Mouse (Mus musculus): Measurements from ENCODE around the gene Rasgef1a. TPM values are rescaled to one million over a fixed set of nuclear protein-coding genes. Genes with fewer than 3 reads are reported as not detected.

The Rasgef1a gene
- polyA plus RNA-seq, 1 experiment = 0.11 TPM

DNA sequence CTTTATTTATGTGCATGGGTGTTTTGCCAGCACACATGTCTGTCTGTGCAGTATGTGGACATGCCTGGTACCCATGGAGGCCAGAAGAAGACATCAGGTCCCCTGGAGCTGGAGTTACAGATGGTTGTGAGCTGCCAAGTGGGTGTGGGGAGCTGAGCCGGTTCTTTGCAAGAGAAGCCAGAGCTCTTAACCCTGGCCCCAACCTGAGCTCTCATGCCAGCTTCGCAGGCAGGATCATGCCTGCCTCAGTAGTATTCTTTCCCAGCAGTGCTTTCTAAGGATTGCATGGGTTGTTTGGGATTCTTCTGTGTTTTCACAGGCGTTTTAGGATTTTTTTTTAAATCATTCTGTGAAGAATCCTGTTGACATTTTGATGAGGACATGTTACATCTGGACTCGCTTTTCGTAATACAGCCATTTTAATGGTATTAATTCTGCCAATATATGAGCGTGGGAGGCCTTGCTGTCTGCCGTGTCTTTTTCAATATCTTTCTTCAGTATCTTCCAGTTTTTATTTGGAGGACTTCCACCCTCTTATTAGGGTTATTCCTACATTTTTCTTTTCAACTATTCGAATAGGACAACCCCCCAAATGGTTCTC lies 86.6 kb downstream of the Rasgef1a start:
- Histone ChIP-seq H3ac (ENCODE audit: control insufficient read depth, insufficient read length) (no peak overlapping the region), H3K79me2 (ENCODE audit: control insufficient read depth, insufficient read depth) (no peaks in the 10 kb centered on the region), H3K27me3 (ENCODE audit: control insufficient read depth, insufficient read depth, insufficient read length) (peaks cover 3% of the 10 kb centered on the region), H3K4me3 (no peak overlapping the region), H3K4me2 (ENCODE audit: low read depth) (no peak overlapping the region), H3K36me3 (ENCODE audit: control insufficient read depth, insufficient read depth) (no peaks in the 10 kb centered on the region)
- TF ChIP-seq TCF12 (IDR thresholded peaks at IDR 0.05; ENCODE audit: insufficient read depth, poor library complexity, severe bottlenecking) (no peak), POLR2A (IDR thresholded peaks at IDR 0.05; ENCODE audit: insufficient read length, low read depth) (no peak), MYOG (IDR thresholded peaks at IDR 0.05; ENCODE audit: control insufficient read depth in 1 of 3, insufficient read depth in 1 of 3, insufficient read length in 2 of 3, low read depth in 2 of 3) (no peak), MAX (IDR thresholded peaks at IDR 0.05; ENCODE audit: low read depth) (no peak), USF1 (IDR thresholded peaks at IDR 0.05; ENCODE audit: low read depth) (no peak), MYOD1 (IDR thresholded peaks at IDR 0.05; ENCODE audit: control insufficient read depth in 1 of 3, insufficient read length in 2 of 3, low read depth in 2 of 3) (no peak), CEBPB (IDR thresholded peaks at IDR 0.05; ENCODE audit: insufficient read depth, poor library complexity, severe bottlenecking) (no peak), E2F4 (IDR thresholded peaks at IDR 0.05; ENCODE audit: insufficient read depth) (no peak), SRF (IDR thresholded peaks at IDR 0.05; ENCODE audit: control insufficient read depth, insufficient read length, low read depth) (no peak), TCF3 (IDR thresholded peaks at IDR 0.05; ENCODE audit: insufficient read length, low read depth) (no peak), POLR2AphosphoS2 (IDR thresholded peaks at IDR 0.05; ENCODE audit: insufficient read length, low read depth) (no peak)

DNA sequence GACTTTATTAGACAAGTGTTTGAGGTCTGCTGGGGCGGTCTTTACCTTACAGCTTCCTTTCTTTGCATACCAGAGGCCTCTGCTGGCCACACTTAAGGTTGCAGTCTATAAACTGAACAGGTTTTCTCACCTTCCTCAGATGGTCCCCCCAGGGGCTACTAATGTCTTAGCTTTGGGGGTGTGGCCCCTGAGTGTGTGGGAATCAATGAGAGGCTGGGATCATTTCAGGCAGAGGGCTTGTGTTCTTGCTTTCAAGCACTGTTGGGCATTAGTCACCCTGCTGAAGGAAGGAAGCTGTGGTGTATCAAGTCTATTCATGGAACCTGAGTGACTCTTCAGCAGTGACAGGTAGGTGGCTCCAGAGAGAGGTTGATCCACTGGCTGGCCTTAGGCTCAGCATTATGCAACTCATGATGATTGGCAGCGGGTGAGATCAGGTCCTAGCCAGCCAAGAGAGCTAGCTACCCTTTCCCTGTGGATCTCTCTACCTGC lies 88.1 kb downstream of the Rasgef1a start:
- H3ac ChIP-seq (ENCODE audit: control insufficient read depth, insufficient read length) = no peak overlapping the region
- H3K4me2 ChIP-seq (ENCODE audit: low read depth) = no peak overlapping the region
- no peaks in the 10 kb centered on the region for H3K36me3 ChIP-seq (ENCODE audit: control insufficient read depth, insufficient read depth)
- H3K79me2 ChIP-seq (ENCODE audit: control insufficient read depth, insufficient read depth) = no peaks in the 10 kb centered on the region
- H3K27me3 ChIP-seq (ENCODE audit: control insufficient read depth, insufficient read depth, insufficient read length) = no peaks in the 10 kb centered on the region
- TF ChIP-seq MYOD1 (IDR thresholded peaks at IDR 0.05; ENCODE audit: control insufficient read depth in 1 of 3, insufficient read length in 2 of 3, low read depth in 2 of 3) = no peak
- no peak for TF ChIP-seq MYOG (IDR thresholded peaks at IDR 0.05; ENCODE audit: control insufficient read depth in 1 of 3, insufficient read depth in 1 of 3, insufficient read length in 2 of 3, low read depth in 2 of 3)
- TF ChIP-seq POLR2A (IDR thresholded peaks at IDR 0.05; ENCODE audit: insufficient read length, low read depth) = no peak
- no peak for TF ChIP-seq MAX (IDR thresholded peaks at IDR 0.05; ENCODE audit: low read depth)
- TF ChIP-seq REST (IDR thresholded peaks at IDR 0.05; ENCODE audit: insufficient read depth, insufficient read length) = no peak
- no peak for TF ChIP-seq POLR2AphosphoS2 (IDR thresholded peaks at IDR 0.05; ENCODE audit: insufficient read length, low read depth)
- no peak for TF ChIP-seq SRF (IDR thresholded peaks at IDR 0.05; ENCODE audit: control insufficient read depth, insufficient read length, low read depth)
- no peak for TF ChIP-seq CEBPB (IDR thresholded peaks at IDR 0.05; ENCODE audit: insufficient read depth, poor library complexity, severe bottlenecking)
- no peak overlapping the region for H3K4me3 ChIP-seq

DNA sequence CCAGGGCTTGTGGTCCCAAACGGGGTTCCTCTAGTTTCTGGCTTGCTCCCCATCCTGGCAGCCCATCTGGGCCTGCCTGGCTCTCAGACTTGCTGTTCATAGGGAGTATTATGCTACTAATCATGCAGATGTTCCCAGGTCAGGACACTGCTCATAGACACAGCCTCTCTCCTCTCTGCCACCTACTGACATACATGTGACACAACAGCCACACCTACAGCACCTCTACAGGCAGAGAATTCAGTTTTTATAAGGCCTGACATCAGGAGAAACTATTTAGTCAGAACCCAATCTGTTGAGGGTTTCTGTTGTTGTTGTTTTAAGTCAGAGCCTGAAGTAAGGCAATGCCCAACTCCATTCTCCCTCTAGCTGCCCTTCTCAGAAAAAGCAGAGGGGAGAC lies 100.6 kb downstream of the Rasgef1a start:
- Histone ChIP-seq H3K27me3 (ENCODE audit: control insufficient read depth, insufficient read depth, insufficient read length) (no peaks in the 10 kb centered on the region), H3K79me2 (ENCODE audit: control insufficient read depth, insufficient read depth) (no peaks in the 10 kb centered on the region), H3ac (ENCODE audit: control insufficient read depth, insufficient read length) (no peak overlapping the region), H3K4me3 (no peak overlapping the region), H3K36me3 (ENCODE audit: control insufficient read depth, insufficient read depth) (peaks cover 5% of the 10 kb centered on the region), H3K4me2 (ENCODE audit: low read depth) (no peak overlapping the region)
- TF ChIP-seq MYOD1 (IDR thresholded peaks at IDR 0.05; ENCODE audit: control insufficient read depth in 1 of 3, insufficient read length in 2 of 3, low read depth in 2 of 3) (no peak), MYOG (IDR thresholded peaks at IDR 0.05; ENCODE audit: control insufficient read depth in 1 of 3, insufficient read depth in 1 of 3, insufficient read length in 2 of 3, low read depth in 2 of 3) (no peak), USF1 (IDR thresholded peaks at IDR 0.05; ENCODE audit: low read depth) (no peak), CEBPB (IDR thresholded peaks at IDR 0.05; ENCODE audit: insufficient read depth, poor library complexity, severe bottlenecking) (no peak), POLR2AphosphoS2 (IDR thresholded peaks at IDR 0.05; ENCODE audit: insufficient read length, low read depth) (no peak)

DNA sequence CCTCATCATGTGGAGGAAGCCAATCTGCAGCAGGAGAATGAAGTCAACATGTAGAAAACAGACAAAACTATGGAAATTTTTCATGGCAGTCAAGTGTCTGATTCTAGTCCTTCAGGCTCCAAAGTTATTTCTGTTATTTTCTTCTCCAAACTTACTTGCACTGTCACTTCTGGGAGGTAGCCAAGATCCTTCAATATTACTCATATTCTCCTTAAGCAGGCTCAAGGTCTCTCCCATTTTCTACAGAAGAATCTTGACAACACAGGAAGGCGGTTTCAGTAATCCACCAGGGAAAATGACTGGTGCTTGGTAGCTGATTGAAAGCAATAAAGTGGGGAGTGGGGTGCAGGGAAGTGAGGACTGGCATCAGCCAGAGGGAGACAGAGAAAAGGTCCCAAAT lies 111.5 kb downstream of the Rasgef1a start:
- Histone ChIP-seq H3K36me3 (ENCODE audit: control insufficient read depth, insufficient read depth) (peaks cover 18% of the 10 kb centered on the region), H3K4me3 (no peak overlapping the region), H3K4me2 (ENCODE audit: low read depth) (no peak overlapping the region)

DNA sequence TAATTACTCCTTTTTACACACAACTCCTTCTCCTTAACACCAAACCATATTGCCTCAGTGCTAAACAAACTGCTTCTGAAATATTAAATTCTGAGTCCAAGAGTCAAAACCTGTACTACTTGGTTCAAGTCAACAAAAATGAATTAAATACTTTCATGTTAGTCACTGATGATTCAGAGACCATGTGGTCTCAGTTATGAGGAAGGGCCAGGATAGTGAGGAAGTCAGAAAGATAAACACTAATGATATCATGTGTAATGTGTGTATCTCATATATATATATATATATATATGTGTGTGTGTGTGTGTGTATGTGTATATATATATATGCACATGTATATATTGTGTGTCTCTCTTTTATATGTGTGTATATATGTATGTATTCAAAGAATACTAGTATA lies 115.3 kb downstream of the Rasgef1a start:
- Histone ChIP-seq H3K4me3 (no peak overlapping the region), H3K27me3 (ENCODE audit: control insufficient read depth, insufficient read depth, insufficient read length) (no peaks in the 10 kb centered on the region), H3K4me2 (ENCODE audit: low read depth) (peak overlapping the region; percentile 22), H3K36me3 (ENCODE audit: control insufficient read depth, insufficient read depth) (peaks cover 18% of the 10 kb centered on the region), H3K79me2 (ENCODE audit: control insufficient read depth, insufficient read depth) (peaks cover 19% of the 10 kb centered on the region), H3ac (ENCODE audit: control insufficient read depth, insufficient read length) (no peak overlapping the region)
- TF ChIP-seq MYOG (IDR thresholded peaks at IDR 0.05; ENCODE audit: control insufficient read depth in 1 of 3, insufficient read depth in 1 of 3, insufficient read length in 2 of 3, low read depth in 2 of 3) (no peak), USF1 (IDR thresholded peaks at IDR 0.05; ENCODE audit: low read depth) (peak; percentile 77)

More for the DNA sequence above, 111.5 kb downstream of the Rasgef1a start:
- Histone ChIP-seq H3ac (ENCODE audit: control insufficient read depth, insufficient read length) (no peak overlapping the region), H3K27me3 (ENCODE audit: control insufficient read depth, insufficient read depth, insufficient read length) (no peaks in the 10 kb centered on the region), H3K79me2 (ENCODE audit: control insufficient read depth, insufficient read depth) (no peaks in the 10 kb centered on the region)
- TF ChIP-seq MAX (IDR thresholded peaks at IDR 0.05; ENCODE audit: low read depth) (no peak), MYOD1 (IDR thresholded peaks at IDR 0.05; ENCODE audit: control insufficient read depth in 1 of 3, insufficient read length in 2 of 3, low read depth in 2 of 3) (no peak)
